Mouse (Mus musculus) heart, adult 11 months (tissue): ENCODE results near the gene Atg101.
A peak's percentile ranks its signal among the peaks of the same experiment; 100 is the strongest.

ENCODE experiments used
- DNase-seq: peaks from one replicate; pipeline ENCODE4 v3.0.0; 2022

Atg101 gene

DNA sequence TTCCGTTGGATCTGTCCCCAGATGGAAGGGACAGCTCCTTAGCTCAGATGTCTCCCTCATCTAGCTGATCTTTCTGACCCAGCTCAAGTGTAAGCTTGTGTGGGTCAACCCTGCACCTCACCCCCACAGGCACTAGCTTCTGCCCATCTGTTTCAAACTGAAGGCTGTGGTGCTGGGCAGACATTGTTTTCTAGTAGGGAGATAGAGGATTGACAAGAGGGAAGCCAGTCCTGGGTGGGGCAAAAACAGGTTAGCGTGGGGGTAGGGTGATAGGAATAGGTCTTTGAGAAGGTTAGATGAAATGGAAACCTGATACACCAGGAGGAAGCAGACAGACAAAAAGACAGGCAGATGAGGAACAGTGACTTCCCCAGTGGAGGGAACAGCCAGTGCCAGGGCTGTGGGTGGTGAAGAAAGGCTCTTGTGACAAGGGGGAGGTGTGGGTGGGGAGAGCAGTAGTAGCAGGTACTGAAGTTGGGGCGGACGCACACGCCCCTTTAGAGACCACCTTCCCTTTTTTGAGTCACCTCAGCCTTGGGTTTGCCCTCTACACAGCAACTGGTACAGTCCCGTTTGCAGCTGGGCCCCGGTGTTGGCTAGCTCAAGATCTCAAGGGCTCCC lies 28.1 kb upstream of the Atg101 start:
- peak; percentile 92 for DNase-seq

DNA sequence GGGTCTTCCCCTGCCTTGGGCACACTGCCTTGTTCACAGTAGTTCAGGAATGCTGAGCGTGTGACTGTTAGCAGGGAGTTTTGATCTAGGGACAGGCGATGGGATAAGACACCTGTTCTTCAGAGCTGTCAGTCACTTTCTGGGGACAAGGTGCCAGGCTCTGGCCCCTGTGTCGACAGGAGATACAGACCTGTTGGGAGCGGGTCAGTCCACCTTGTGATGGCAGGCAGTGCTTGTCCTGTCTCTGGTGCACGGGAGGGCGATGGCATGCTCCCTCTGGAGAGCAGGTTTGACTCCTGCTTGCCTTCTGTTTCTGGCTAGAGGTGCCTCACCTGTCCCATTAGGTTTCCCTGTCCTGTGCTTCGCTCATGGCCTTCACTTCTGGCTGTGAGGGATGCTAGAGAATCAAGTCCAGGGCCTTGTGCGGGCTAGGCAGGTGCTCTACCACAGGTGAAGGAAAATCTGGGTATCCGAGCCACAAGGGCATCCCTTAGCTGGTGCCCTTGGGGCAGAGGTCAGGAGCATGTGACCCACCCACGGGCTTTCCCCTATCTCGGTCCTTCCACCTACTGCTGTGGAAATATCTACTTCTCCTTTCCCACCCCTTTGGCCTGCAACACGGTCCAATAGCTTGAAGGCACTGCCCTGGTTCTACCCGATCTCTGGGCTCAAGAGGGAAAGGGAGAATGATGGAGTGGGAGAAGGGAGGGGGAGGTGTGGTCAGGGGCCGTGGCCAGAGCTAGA lies 27.4 kb upstream of the Atg101 start:
- DNase-seq = peak; percentile 92

DNA sequence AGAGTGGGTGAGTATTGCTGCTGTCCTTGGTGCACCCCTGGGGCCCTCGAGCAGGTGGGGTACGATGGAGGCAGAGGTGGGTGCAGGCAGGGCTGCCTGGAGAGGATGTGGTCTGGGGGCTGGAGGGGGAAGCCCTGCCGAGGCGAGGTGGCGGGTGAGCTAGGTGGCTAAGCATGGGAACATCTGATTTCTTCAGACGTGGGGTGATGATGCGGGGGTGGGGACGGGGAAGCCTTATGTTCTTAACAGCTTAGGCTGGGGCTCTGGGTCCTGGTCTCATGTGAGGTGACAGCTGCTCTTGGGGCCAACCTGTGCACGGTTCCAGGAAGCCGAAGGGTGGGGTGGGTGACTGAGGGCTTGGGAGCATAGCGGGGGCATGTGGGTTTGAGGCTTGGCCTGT lies 25.7 kb upstream of the Atg101 start:
- peak; percentile 93 for DNase-seq

DNA sequence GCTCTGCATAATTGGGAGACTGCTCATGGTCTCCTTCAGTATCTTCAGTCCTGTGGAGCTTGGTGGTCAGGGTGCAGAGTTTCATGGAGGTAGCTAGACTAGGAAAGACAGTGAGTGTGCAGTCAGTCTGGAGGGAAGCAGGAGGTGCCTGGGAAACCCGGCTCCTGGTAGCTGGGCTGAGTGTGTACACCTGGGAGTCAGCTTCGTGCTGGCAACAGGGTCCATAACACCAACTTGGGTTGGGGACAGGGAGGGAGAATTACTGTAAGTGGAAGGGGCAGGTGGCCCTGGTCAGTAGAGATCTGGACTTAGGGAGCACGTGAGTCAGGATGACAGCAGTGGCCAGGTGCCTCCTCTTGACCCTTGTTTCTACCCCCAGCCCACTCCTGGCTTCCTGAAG lies 24.1 kb upstream of the Atg101 start:
- DNase-seq = no peak

DNA sequence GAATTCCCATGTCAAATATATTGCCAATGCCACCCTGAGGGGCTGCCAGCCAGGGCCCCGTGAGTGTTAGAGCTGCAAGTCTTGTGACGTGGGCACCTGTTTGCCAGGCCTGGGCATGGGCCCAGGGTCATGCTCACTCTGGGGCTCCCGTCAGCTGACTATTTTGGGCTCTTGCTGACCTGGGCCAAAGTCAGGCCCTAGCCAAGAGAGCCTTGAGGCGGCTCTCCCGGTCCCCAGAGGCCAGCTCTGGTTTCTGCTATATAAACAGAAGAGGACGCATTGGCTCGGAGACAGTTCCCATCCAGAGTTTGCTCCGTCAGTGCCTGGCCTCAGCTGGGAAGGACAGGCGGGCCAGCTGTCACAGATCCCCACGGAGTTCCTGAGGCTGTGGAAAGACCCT lies 23.7 kb upstream of the Atg101 start:
- DNase-seq = peak; percentile 100

DNA sequence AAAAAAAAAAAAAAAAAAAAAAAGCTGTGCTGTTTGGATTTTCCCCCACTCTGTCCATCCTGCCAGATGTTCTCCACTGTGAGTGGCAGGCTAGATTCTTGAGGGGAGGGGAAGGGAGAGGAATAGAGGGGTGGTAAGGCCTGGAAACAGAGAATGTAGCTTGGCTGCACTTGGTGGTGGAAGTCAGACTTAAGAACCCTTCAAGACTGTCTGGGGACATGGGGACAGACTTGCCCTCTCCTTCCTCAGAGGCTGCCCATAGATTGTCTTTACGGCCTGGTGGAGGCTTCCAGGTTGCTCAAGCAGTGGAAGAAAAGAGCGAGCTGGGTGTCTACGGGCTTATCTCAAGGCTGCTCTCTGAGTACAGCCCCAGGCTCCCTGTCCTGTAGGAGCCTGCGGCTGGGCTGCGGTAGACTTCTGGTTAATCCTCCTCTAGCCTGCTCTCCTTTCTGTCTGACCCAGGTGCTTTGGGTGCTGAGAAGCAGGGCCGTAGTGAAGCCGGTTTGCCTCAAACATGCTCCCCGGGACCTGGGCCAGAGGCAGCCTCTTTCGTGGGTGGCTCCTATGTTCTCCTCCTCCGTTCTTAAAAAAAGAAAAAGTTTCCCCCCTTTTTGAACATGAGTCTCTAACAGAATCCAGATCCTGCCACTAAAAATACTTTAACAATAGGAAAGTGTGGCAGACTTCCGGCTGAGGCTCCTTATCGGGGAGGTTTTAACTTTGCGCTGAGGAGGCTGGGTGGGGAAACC lies 23.0 kb upstream of the Atg101 start:
- DNase-seq = peak; percentile 96

DNA sequence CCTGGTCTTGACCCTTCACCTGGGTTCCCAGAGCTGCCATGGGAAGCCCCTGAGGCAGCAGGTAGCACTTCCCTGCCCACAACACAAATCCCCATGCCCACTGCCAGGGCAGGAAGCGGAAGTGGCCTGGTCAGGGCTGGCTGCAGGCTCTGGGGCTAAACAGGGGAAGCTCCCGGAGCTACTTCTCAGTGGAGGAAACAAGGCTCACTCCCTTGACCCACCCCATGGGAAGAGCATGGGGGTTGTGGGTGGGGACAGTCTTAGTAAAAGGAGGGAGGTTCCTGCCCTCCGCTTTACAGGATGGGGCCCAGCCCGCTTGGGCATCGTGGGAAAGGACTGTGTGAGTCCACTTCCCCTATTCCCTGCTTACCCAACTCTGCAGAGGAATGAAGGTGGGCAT lies 21.6 kb upstream of the Atg101 start:
- peak; percentile 98 for DNase-seq

DNA sequence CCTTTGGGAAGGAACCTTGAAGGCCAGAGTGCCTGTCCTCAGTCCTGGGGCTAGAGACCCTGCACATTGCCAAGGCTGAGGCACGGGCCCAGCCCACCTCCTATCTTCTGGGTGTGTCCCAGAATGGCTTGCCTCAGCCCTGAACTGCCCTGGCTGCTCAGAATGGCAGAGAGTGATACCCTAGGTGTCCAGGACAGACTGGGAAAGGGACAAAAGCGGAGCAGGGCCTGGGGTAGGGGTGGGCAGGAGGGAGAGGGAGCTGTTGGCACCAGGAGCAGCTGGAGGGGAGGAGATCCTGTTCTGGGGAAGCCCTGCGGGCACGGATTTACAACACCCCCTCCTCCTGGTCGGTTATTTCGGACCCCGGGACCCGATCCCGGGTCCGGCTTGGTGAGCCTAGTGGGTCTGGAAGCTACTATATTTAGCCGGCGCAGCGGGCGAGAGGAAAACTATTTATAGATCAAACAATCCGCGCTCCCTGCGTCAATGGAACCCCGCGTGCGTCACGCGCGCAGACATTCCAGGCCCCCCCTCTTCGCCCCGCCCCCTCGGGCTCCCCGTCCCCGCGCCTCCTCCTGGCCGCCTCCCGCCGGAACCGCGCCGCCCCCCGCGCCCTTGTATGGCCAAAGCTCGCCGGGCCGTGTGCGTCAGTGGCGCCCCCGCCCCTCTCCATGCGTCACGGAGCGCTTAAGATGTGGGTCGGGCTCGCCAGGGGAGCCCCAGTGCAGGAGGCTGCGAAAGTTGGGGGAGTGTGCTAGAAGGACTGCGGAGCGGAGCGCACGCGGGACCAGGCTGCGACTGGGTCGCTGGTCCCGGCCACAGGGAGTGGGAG lies 17.7 kb upstream of the Atg101 start:
- DNase-seq = peak; percentile 100

DNA sequence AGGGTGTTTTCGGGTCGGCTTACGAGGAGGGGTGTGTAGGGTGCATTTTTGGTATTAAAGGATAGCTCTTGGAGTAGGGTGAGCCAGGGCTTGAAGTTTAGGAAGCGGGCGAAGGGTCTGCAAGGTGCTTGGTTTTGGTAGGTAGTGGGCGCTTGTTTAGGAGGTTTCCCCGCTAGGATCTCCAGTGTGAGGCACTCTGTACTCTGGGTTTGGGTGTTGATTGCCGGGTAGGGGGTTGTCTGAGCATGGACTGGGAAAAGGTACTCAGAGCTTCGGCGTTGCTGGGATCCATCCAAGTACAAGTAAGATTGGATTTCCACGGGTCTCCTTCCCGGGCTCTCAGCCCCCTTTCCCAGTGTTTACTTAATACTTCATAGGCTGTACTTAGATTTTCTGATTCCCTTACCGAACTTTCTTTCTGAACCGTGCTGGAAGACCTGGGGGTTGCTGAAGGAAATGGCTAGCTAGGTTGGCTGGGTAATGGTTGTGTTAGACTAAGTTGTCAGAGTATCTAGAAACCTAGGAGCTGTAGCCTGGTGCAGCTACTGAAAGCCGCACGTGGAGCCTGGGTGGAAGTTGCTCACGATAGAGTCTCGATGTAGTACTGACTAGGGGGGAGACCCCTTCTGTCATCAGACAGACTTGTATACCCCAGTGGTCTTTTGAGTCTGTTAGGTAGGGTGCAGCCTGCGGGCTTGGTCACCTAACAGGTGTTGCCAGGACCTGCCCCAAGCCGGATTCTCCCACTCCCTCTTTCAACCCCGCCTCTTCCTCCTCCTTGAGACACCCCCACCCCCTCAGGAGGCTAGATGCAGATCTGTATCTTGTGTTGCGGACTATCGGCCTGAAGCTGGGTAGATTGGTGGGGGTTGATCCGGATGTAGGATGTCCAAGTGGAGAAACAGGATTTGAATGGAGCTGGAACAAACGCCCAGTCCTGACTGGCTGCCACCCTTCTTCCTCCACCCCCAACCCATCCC lies 16.7 kb upstream of the Atg101 start:
- DNase-seq = peak; percentile 96

DNA sequence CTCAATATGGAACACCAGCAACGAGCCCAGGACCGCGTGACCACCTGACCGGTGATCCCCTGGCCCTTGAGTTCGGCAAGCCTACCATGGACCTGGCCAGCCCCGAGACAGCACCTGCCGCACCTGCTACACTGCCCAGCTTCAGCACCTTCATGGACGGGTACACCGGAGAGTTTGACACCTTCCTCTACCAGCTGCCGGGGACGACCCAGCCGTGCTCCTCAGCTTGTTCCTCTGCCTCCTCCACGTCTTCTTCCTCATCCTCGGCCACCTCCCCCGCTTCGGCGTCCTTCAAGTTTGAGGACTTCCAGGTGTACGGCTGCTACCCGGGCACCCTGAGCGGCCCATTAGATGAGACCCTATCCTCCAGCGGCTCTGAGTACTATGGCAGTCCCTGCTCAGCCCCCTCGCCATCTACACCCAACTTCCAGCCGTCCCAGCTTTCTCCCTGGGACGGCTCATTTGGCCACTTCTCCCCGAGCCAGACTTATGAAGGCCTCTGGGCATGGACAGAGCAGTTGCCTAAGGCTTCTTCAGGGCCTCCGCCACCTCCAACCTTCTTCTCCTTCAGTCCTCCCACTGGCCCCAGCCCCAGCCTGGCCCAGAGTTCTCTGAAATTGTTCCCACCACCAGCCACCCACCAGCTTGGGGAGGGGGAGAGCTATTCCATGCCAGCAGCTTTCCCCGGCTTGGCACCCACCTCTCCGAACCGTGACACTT lies 13.8 kb upstream of the Atg101 start:
- DNase-seq = peak; percentile 95

DNA sequence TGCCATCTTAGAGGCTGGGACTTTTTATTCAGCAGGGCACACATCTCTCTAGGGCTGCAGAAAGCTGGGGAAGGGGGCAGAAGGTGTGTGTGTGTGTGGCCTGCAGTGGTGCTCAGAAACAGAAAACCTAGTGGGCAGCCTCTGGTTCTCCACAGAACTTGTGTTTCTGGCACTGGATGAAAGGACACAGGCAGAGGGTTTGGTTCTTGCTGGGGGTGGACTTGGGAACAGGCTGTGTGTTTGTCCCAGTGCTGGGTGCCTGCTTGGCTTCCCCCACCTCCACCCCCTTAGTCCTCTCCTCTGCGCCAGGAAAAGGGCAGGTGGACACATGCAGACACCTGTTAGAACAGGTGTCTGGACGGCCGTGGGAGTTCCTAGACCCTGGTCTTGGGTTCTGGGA lies 13.0 kb upstream of the Atg101 start:
- no peak for DNase-seq

DNA sequence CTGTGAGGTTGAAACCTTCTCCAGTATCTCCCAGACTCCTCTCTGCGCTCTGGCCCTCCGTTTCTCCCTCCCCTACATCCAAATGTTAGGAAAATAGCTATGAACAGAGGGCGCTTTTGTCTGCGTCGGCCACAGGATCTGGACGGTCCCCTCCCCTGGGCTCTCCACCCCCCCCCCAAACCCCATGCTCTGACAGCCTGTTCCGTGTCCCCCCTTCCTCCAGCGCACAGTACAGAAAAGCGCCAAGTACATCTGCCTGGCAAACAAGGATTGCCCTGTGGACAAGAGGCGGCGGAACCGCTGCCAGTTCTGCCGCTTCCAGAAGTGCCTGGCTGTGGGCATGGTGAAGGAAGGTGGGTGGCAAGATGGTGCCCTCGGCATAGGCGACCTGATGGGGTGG lies 12.6 kb upstream of the Atg101 start:
- DNase-seq = no peak

DNA sequence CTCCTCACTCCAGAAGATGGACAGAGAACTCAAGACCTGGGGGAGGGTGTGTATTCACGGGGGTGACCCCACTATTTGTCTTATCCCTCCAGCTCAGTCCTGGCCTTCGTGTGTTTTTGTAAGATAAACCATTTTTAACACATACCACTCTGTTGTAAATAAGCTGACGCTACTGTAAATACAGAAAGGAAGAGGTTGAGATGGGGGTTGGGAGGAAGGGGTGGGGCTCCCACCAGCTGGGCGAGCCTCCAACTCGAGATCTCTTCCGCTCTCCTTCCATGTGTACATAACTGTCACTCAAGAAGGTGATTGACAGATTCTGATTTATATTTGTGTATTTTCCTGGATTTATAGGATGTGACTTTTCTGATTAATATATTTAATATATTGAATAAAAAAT lies 9.7 kb upstream of the Atg101 start:
- no peak for DNase-seq

DNA sequence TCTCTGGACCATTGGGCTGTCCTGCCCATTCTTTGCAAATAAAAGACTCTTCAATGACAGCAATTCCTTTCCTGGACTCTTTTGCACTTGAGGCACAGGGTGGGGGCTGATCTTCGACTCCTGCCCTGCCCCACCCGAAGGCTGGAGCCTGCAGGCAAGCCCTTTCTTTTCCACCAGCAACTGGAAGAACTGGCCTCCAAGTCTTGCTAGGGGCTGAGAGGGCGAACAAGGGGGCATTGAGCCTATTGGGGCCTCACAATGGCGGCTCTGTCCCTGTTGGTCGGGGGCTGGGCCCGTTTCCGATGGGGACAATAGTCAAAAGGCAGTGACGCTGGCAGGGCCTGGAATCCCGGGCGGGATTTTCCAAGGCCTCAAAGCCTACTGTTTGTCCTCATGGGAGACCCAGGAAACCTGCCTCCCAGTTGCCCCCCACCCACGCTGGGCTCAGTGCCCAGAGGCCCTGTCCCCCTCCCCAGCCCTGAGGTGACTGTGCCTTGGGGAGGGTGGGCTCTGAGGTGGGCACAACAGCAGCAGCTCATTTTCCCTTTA lies 6.6 kb upstream of the Atg101 start:
- peak; percentile 92 for DNase-seq

DNA sequence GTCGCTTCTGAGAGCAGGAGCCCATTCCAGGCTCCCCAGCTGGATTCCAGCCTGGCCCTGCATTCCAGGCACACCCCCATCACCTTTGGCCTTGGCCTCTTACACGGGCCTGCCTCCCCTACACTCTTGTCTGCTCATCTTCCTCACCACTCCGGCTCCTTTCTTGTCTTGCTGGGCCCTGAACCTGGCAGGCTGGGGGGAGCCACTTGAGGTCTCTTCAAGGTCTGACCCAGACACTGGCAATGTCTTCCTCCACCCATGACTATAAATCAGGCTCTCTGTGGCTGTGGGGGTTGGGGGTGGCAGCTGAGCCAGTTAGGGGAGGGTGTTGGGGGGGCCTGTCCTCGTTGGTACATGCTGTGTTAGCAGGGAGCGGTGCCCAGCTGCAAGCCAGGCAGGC lies 5.5 kb upstream of the Atg101 start:
- no peak for DNase-seq

DNA sequence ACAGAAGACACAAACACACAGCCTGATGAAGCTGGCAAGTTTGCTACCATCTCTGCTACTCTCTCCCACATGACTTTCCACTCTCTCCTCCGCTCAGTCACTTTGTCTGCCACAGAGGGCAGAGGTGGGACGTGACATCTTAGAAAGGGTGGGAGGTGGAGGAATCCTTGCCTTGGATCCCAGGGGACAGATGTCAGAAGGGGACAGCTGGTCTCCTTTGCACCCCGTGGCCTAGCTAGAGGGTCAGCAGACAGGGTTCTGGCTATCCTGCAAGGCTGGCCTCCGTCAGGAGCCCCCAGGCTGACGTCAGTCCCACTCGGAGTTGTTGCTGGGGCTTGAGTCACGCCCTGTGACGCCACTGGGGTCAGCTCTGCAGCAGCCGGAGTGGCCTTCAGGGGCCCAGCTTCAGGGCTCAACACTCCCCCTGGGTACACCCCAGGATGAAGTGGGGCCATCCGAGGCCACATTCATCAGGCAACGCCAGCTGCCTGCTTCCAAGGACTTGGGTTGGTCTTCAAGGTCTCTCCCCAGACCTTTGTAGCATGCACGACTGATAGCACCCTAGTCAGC lies 4.6 kb upstream of the Atg101 start:
- peak; percentile 95 for DNase-seq

DNA sequence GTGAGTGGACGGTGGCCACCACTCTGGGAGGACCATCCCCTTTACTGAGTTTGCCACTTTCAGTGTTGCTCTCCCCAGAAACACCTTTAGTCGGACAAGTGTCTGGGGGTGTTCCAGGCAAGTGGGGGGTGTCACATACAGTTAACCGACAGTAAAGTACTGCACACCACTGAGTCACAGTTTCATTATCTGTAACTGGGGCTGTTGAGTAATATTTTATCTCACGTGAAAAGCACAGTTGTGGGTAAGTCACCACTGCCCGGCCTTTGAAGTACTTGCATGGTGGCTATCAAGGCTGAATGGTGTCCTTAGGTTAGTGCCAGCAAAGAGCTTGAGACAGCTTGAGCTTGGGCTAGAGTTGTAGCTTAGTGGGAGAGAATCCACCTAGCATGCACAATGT lies 1.6 kb upstream of the Atg101 start:
- no peak for DNase-seq

DNA sequence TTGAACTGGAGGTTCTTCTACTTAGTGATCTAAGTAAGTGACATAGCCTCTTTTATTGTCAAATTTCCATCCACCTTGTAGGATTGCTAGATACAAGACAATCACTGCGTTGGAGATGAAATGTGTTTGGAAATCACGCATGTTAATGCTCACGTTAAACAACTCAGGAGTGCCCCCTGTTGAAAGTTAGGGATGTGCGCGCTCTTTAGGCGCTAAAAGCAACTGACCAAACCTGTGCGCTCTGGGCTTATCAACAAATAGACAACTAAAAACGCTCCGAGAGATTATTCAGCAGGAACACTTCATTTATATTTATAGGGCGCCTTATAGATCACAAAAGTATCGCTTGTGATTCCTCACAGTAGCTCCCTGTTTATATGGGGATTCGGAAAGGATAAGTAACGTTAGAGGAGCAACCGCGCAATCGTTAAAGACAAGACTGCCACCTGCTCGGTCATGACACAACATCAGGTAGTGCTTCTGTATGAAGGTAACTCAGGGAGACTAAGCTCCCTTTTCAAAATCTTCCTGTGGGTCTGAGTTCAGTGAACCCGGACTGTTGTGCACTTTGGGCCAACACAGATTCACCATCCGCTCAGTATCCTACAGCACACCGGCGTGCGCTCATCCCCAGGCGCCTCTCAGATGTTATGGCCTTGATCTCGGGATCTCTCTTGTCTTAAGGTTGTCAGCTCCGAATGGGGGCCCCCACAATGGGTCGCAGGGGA lies 725 bp upstream of the Atg101 start:
- DNase-seq = no peak

DNA sequence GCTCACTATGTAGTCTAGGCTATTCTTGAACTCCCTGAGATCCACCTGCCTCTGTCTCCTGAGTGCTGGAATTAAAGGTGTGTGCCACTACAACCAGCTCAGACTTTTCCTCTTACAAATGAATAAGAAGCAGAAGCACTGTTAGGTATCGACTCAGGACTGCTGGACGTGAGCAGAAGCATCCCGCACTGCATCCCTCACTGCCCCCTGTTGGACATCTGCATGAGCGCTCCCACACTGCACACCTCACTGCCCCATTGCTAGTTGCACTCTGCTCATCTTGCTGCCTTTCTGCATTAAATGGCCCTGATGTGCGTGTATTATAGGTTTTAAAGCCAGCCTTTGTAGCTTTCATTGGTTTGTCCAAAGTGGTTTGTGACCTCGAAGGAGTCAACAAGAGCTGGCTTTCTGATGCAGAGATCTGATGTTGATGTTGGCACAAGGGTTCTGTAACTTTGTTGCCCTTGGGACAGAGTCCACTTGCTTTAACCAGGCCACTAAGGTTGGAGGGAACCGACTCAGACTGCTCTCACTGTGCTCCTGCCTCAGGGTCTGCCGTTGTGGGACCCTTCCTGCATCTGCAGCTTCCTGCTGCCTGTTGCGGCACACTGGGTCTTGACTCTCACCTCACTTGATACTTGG lies 2.2 kb downstream of the Atg101 start:
- no peak for DNase-seq
